In the genomic region with DNA sequence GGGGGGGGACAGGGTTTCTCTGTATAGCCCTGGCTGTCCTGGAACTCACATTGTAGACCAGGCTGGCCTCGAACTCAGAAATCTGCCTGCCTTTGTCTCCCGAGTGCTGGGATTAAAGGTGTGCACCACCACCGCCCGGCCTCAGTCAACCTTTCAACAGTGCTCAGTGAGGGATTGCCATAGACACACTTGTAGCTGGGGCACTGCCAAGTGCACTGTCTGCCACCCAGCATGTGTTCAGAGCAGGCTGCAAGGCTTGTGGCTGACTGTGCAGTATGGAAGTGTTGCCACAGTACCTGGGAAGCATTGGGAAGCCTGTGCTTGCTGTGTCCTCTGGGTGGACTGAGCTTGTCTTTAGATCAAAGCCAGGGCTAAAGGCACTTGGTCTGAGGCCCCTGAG, we compare ENCODE assay signal across 7 mouse cellular contexts. TPM values are rescaled to one million over a fixed set of nuclear protein-coding genes. Genes with fewer than 3 reads are reported as not detected.
DNase-seq lines count a peak whose midpoint lies in the region; TF ChIP-seq lines count a peak whose summit lies in the region.
"Not testable (repeated sequence)": the region's sequence is repeated elsewhere in the genome, so short reads cannot be mapped to it uniquely, and the experiment has no call there.

No protein-coding gene starts in this region.

- TF ChIP-seq POLR2A in brain, embryonic 14.5 days (IDR thresholded peaks at IDR 0.05; ENCODE audit: borderline replicate concordance, extremely low read depth, insufficient read depth, insufficient read length, poor library complexity, severe bottlenecking), result not testable (repeated sequence)

- TF ChIP-seq CTCF in brain, embryonic 14.5 days (IDR thresholded peaks at IDR 0.05; ENCODE audit: borderline replicate concordance, extremely low read depth, insufficient read depth, insufficient read length), result not testable (repeated sequence)

- DNase-seq in brain, embryonic 14.5 days (ENCODE audit: low read depth), result peak; percentile 17
- DNase-seq in cerebellum, adult 11-12 months, result peak; percentile 81
- DNase-seq in cerebellum, adult 8-10 months, result peak; percentile 63
- DNase-seq in cerebellum, postnatal 14 days, result peak; percentile 56 to 79
- DNase-seq in heart, adult 11 months, result peak; percentile 68
- peak; percentile 34 for DNase-seq in kidney, postnatal 10 days
- peak; percentile 55 to 60 for DNase-seq in kidney, postnatal 36 days

RNA-seq across cellular contexts. Expression of a gene that starts 6.5 kb away (rescaled TPM):
- polyA plus RNA-seq in brain, embryonic 14.5 days (2012; rRNA removed), result 75.4 and 84.1 TPM in 2 replicates

RNA-seq across cellular contexts. Expression of a gene that starts 15.6 kb away (rescaled TPM):
- 88.2 and 94.3 TPM in 2 replicates for polyA plus RNA-seq in brain, embryonic 14.5 days (2012; rRNA removed)

RNA-seq across cellular contexts. Expression of a gene that starts 31.3 kb away (rescaled TPM):
- 19.1 and 19.2 TPM in 2 replicates for polyA plus RNA-seq in brain, embryonic 14.5 days (2012; rRNA removed)

RNA-seq across cellular contexts. Expression of a gene that starts 38.2 kb away (rescaled TPM):
- 48.1 and 53.8 TPM in 2 replicates for polyA plus RNA-seq in brain, embryonic 14.5 days (2012; rRNA removed)

RNA-seq across cellular contexts. Expression of a gene that starts 46.6 kb away (rescaled TPM):
- polyA plus RNA-seq in brain, embryonic 14.5 days (2012; rRNA removed), result 33.2 and 45.4 TPM in 2 replicates

Comparison
In these comparisons a context has a peak if more than half of its experiments do, and no peak if none do; other contexts are left out.
1. Peak in every context shown above with its lines: DNase-seq.
2. DNase-seq: peak in every context shown above with its lines; median percentile 81 in cerebellum, adult 11-12 months; 68 in heart, adult 11 months; 68 in cerebellum, postnatal 14 days; 63 in cerebellum, adult 8-10 months; 58 in kidney, postnatal 36 days; 34 in kidney, postnatal 10 days; 17 in brain, embryonic 14.5 days.